Mouse (Mus musculus): ENCODE data around the gene Sp140.
"Not testable (repeated sequence)": the region's sequence is repeated elsewhere in the genome, so short reads cannot be mapped to it uniquely, and the experiment has no call there.

DNA sequence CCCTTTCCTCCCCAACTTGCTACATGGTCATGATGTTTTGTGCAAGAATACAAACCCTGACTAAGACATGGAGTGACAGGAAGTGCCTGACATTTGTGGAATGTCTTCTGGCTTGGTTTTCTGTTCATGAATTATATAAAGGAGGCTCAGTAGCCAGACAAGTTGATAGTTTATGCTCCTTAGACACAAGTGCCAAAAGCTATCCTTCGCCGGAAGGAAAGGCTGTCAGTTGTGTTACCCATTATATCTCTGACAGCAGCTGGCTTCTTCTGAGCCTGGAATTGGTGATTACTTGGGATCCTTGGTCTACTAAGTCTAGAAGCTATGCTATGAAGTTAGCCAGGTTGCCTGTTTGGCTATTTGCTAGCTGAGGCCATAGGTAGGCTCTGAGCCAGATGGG lies 57.0 kb downstream of the Sp140 start:
- TF ChIP-seq CTCF (IDR thresholded peaks at IDR 0.05; ENCODE audit: low read depth, low read length); GATA1 (IDR thresholded peaks at IDR 0.05; ENCODE audit: borderline replicate concordance, low read length); TAL1 (conservative IDR thresholded peaks at IDR 0.05; ENCODE audit: low read depth, low read length); POLR2AphosphoS5 (IDR thresholded peaks at IDR 0.05; ENCODE audit: insufficient replicate concordance, low read depth, low read length); GATA2 (IDR thresholded peaks at IDR 0.05; ENCODE audit: borderline replicate concordance, low read depth, low read length): not testable (repeated sequence)

All from G1E (cell line).